Mouse (Mus musculus): ENCODE measurements at regions not wholly inside any gene's neighbourhood (a gene's known extent, or its start where the extent isn't known, plus 50 kb on each side); places are given as distances from the start of the nearest gene placed in this dataset.

DNA sequence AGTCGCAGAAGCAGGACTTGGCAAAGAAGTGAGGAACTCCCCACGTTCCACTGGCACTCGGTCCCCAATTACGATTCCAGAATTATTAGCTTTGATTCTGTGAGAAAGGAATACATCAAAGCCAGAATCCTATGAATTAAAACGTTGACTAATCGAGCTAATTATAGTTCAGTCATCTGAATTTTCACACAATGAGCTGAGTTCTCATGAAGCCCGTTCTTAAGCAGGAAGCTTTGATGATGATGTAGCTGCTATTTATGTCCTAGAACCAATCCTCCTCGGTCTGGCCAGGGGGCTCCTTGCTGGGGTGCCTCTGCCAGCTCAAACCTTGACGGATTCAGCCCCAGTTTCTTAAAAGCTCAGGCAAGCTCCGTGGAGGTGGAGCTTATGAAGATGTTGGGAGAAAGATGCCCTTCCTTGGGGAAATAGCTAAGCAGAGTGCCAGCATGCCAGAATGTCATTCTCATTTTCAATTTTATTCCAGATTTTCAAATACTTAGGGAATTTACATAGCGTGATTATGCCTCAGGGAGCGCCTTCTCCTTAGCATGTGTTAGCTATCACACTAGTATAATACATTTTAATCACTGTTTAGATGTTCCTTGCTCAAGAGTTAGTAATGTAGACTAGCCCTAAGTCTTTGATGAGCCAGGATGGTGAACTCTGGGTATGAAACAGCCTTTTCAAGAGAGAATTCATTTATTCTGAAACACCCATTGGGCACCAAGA is 65.5 kb upstream of the Ppm1b start:
- DNase-seq (ENCODE audit: low spot score), result no peak

- DNase-seq (ENCODE audit: low spot score), result no peak
Measured at GRCm38 (mm10) chr17:84893273-84894033, 63.1 kb upstream of the Ppm1b start.

GRCm38 (mm10) chr17:84895526-84895925 is 61.0 kb upstream of the Ppm1b start:
- no peak for DNase-seq (ENCODE audit: low spot score)

- DNase-seq (ENCODE audit: low spot score), result no peak
Measured at GRCm38 (mm10) chr17:84896572-84896971, 60.0 kb upstream of the Ppm1b start.

- DNase-seq (ENCODE audit: low spot score), result no peak
Measured at GRCm38 (mm10) chr17:84898407-84898806, 58.1 kb upstream of the Ppm1b start.

DNA sequence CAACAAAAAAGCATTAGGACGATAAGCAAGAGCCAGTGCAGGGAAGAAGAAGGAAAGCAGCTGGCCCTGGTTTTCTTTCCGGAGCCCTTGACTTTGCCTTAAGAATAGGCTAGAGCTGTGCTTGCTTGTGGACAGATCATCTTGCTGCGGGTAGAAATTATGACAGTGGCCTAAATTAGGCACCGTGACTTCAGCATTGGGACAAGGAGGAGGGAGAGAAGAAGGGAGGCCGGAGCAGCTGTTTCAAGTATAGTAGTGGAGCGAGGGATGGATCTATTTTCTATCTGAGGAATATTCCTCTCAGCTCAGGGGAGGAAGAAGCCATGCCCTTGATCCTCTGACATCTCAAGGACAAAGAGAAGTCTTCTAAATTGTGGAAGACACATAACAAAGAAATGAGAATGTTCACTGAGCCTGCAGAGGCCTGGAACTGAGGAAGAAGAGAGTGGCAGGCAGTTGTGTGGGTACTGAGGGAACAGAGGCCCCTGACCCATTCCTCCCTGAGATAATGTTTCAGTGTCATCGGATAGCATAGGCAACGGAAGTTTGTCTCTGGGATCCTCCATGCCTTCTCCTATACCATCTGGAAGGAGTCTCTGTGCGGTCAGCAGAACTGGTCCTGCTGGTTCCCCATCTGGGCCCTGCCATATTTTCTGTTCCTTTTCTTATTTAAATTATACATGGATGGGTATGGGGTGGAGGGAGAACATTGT is 52.8 kb upstream of the Ppm1b start:
- DNase-seq (ENCODE audit: low spot score), result no peak
